Mouse (Mus musculus) cerebellum, postnatal 14 days (tissue): ENCODE measurements around the gene Casz1.

Experiments
- DNase-seq, 2 experiments: peaks; one replicate each; pipeline ENCODE4 v3.0.0; 2021; ENCODE audit warnings: mixed read lengths in 2 of 2

The Casz1 gene

GRCm38 (mm10) chr4:148803636-148804035 is 593 bp upstream of the Casz1 start:
- DNase-seq: no peak

DNA sequence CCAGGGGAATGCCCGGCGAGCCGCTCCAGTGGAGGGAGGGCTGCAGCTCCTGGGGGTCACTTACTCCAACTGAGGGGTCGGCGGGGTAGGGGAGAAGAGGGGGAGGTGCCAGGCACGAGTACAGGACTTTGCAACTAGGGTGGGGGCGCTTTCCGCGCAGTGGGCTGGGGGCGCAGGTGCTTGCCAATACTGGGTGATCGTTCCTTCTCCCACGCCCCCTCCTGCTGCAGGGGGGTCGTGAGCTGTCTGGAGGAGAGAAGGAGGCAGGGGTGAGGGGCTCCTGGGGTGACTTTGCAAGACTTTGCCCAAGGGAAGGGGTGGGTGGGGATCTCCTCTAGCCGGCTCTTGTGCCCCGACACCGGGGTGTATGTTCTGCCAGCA is 541 bp downstream of the Casz1 start:
- DNase-seq: no peak

- no peak for DNase-seq
These were observed 1.1 kb downstream of the Casz1 start for GRCm38 (mm10) chr4:148805161-148805810.

DNA sequence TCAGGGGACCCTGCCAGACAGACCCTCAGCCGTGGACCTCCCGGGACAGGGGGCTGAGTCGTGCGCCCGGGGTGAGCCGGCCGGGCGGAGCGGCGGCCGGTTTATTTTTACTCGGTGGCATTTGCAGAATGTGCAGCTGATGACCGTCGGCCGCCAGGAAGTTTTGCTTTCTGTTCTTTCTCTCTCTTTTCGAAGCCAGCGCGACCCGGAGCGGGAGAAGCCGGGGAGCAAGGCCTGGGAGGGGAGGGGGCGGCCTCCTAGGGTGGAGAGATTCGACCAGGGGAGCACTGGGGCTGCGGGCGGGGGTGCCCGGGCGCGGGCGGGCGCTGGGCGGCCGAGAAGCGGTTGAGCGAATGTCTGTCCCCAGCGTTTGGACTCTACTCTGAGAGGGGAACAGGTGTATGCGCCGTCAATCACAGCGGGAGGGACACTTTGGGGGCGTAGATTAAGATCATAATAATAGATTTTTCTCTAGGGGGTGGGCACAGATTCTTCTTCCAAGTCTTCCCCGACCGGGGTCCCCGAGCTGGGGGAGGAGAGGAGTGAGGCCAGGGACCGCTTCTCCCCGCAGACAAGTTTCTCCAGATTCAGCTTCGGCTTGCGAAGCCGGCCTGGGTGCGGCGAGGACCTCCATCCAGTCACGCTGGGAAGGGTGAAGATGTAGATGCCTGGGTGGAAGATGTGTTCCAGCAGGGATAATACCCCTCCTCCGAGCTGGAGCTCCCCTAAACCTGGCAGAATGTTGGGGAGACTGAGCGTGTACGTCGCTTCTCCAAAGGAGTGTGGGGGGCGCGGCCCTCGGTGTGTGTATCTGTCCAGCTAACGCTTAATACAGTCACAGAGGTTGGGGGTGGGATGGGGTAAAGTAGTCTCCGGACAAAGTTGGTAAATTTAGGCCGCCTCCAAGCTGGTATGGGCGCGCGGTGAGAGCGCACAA is 1.9 kb downstream of the Casz1 start:
- no peak for DNase-seq

DNA sequence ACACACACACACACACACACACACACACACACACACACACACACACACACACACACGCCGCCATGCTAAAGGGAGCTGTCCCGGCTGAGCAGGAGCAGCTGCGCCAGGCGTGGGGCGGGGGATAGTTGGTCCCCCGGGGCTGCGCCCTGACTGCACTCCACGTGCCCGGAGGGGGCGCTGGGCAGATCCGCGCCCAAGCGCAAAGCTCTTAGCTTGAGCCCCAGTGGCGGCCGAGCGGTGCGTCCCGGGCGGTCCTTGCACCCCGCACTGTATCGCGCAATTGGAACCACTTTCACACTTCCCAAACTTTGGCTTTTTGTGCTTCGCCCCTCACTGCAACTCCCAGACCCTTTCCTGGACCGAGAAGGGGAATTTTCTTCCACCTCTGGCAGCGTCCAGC is 2.6 kb downstream of the Casz1 start:
- DNase-seq: no peak

GRCm38 (mm10) chr4:148807397-148807796 is 3.2 kb downstream of the Casz1 start:
- DNase-seq: no peak

- no peak for DNase-seq
These were observed 4.6 kb downstream of the Casz1 start for GRCm38 (mm10) chr4:148808839-148809238.

GRCm38 (mm10) chr4:148810706-148811105 is 6.5 kb downstream of the Casz1 start:
- peak in 1 of 2 experiments; percentile 32 for DNase-seq

GRCm38 (mm10) chr4:148811940-148812339 is 7.7 kb downstream of the Casz1 start:
- peak; percentile 77 to 80 for DNase-seq

- DNase-seq: peak; percentile 57 to 68
These were observed 9.0 kb downstream of the Casz1 start for GRCm38 (mm10) chr4:148813247-148813646.

DNA sequence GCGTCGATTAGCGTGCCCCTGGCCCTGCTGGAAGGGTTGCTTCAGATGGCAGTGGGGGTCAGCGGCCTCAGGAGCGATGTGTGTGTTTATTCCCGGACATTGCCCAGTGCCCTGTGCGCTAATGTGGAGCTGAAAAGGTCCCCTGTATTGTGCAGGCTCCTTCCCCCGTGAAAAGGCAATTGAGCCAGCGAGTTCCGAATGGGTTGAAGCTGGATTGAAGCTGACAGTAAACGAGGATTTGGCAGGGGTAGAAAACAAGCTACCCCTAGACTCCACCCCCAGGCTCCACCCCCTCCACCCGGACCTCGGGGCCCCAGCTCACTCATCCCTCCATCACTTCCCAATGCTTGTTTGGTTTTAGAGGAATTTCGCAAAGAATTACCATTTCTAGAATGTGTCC is 12.3 kb downstream of the Casz1 start:
- no peak for DNase-seq

- DNase-seq: no peak
These were observed 13.9 kb downstream of the Casz1 start for GRCm38 (mm10) chr4:148818161-148818560.

GRCm38 (mm10) chr4:148820171-148820570 is 15.9 kb downstream of the Casz1 start:
- no peak for DNase-seq

DNA sequence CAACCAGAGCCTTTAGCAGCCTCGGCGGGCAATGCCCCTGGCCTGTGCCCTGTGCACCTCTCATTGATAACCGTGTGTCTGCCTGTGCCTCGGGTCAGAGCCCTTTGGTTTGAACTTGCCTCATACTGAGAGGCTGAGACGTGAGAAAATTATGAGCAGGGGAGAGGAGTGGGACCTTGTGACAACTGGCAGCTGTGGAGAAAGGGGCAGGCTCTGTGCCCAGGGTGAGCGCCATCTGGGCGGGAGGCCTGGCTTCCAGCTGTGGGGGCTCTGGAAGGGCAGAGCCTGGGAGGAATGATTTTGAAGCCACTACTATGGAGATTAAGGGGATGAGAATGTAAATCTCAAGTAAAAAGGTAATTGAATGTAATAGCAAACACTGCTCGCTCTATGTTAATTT is 19.1 kb downstream of the Casz1 start:
- no peak for DNase-seq

DNA sequence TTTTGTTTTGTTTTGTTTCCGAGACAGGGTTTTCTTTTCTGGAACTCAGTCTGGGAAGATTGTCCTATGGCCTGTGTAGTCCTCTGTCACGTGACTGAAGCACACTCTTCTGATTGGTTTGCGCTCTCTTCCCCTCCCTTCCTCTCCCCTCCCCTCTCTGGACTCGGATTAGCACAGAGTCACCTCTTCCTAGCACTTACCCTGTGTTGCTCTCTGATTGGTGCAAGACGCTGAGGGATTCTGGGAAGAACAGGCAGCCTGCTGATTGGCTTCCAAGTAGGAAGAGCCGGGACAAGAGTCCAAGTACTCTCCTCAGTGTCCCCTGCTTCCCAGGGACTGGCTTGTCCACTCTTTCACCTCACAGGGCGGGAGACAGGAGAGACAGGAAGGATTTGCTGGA is 26.1 kb downstream of the Casz1 start:
- DNase-seq: no peak

GRCm38 (mm10) chr4:148833245-148833990 is 29.2 kb downstream of the Casz1 start:
- no peak for DNase-seq

GRCm38 (mm10) chr4:148836391-148836790 is 32.2 kb downstream of the Casz1 start:
- peak in 1 of 2 experiments; percentile 41 for DNase-seq

- DNase-seq: no peak
These were observed 32.8 kb downstream of the Casz1 start for GRCm38 (mm10) chr4:148837046-148837445.

DNA sequence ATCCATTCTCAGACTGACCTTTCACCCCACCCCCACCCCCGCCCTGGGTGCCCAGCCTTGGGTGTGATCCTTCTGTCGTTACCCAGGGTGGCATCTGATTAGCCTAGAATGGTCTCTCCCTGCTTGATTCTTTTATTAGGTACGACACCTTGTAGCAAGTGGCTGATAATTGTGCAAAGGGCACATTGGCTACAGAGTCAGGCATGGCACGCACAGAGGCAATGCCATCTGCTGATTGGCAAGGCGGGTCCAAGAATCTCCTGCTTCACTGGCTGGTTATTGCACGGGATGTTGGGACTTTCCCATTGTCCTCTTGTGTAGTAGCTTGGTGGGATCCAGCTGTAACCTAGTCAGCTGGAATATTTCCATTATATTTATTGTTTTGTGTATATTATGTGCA is 33.4 kb downstream of the Casz1 start:
- DNase-seq: peak; percentile 58 to 63

- no peak for DNase-seq
These were observed 38.1 kb downstream of the Casz1 start for GRCm38 (mm10) chr4:148842302-148842701.

DNA sequence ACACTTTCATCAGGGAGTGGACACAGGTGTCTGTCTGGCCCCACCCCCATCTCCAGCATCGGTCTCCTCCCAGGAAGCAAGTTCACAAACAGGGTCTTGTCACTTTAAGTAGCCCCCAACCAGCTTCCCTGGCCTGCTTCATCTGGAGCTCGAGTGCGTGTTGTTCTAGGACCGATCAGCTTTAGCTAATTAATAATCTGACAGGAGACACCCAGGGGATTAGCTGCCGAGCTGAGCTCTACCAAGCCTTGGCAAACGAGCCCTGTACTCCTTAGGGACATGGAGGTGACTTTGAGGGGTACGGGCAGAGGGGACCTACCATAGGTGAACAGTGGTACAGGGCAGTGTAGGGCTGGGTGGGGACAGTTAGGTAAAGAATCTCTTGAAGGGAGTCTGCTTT is 40.7 kb downstream of the Casz1 start:
- no peak for DNase-seq

- DNase-seq: peak; percentile 61 to 76
These were observed 42.0 kb downstream of the Casz1 start for GRCm38 (mm10) chr4:148846203-148846602.

GRCm38 (mm10) chr4:148846724-148847123 is 42.5 kb downstream of the Casz1 start:
- no peak for DNase-seq
